Mouse (Mus musculus) frontal cortex, adult 2 months (tissue): ENCODE measurements around the gene Bmpr1a. TPM values are rescaled to one million over a fixed set of nuclear protein-coding genes. Genes with fewer than 3 reads are reported as not detected.

Source experiments
- DNase-seq, 2 experiments: peaks; one replicate each; pipeline ENCODE4 v3.0.0; 2022; ENCODE audit warnings: low spot score in 1 of 2; ENCODE audit errors: extremely low spot score in 1 of 2
- polyA plus RNA-seq: library from polyadenylated mRNA; depleted of rRNA; stranded (reverse); fragments of >200 nt; gene quantifications from 2 replicates; pipeline ENCODE4 v1.2.3, GENCODE M21; 2012

The Bmpr1a gene
- polyA plus RNA-seq, 1 experiment = 28.0 TPM

GRCm38 (mm10) chr14:34508187-34508840, 5.2 kb upstream of the Bmpr1a start:
- DNase-seq = no peak

- DNase-seq = no peak
Measured at GRCm38 (mm10) chr14:34505309-34505708, 2.2 kb upstream of the Bmpr1a start.

GRCm38 (mm10) chr14:34504377-34504776, 1.2 kb upstream of the Bmpr1a start:
- DNase-seq = no peak

GRCm38 (mm10) chr14:34503759-34504158, 618 bp upstream of the Bmpr1a start:
- no peak for DNase-seq

GRCm38 (mm10) chr14:34502475-34503324, 441 bp downstream of the Bmpr1a start:
- peak; percentile 66 to 85 for DNase-seq

- DNase-seq = peak in 1 of 2 experiments; percentile 42
Measured at GRCm38 (mm10) chr14:34501804-34502474, 1.2 kb downstream of the Bmpr1a start.

- peak in 1 of 2 experiments; percentile 21 for DNase-seq
Measured at GRCm38 (mm10) chr14:34501447-34501803, 1.7 kb downstream of the Bmpr1a start.

- no peak for DNase-seq
Measured at GRCm38 (mm10) chr14:34500309-34500708, 2.8 kb downstream of the Bmpr1a start.

- no peak for DNase-seq
Measured at GRCm38 (mm10) chr14:34499664-34500063, 3.5 kb downstream of the Bmpr1a start.

GRCm38 (mm10) chr14:34497346-34497745, 5.8 kb downstream of the Bmpr1a start:
- no peak for DNase-seq

- DNase-seq = no peak
Measured at GRCm38 (mm10) chr14:34493682-34494081, 9.5 kb downstream of the Bmpr1a start.

GRCm38 (mm10) chr14:34492688-34493087, 10.5 kb downstream of the Bmpr1a start:
- DNase-seq = no peak

GRCm38 (mm10) chr14:34490965-34491364, 12.2 kb downstream of the Bmpr1a start:
- no peak for DNase-seq

GRCm38 (mm10) chr14:34489928-34490327, 13.2 kb downstream of the Bmpr1a start:
- no peak for DNase-seq

GRCm38 (mm10) chr14:34486169-34486568, 17.0 kb downstream of the Bmpr1a start:
- no peak for DNase-seq

GRCm38 (mm10) chr14:34483469-34484341, 19.4 kb downstream of the Bmpr1a start:
- no peak for DNase-seq

- DNase-seq = no peak
Measured at GRCm38 (mm10) chr14:34471591-34471990, 31.6 kb downstream of the Bmpr1a start.

GRCm38 (mm10) chr14:34466291-34466690, 36.9 kb downstream of the Bmpr1a start:
- peak in 1 of 2 experiments; percentile 28 for DNase-seq

GRCm38 (mm10) chr14:34459386-34459785, 43.8 kb downstream of the Bmpr1a start:
- no peak for DNase-seq

- peak; percentile 26 to 77 for DNase-seq
Measured at GRCm38 (mm10) chr14:34458880-34459279, 44.3 kb downstream of the Bmpr1a start.
